Mouse (Mus musculus): Measurements from ENCODE around the gene Cxcr6.

- TF ChIP-seq CTCF (IDR thresholded peaks at IDR 0.05; ENCODE audit: low read depth) (no peak), EP300 (IDR thresholded peaks at IDR 0.05; ENCODE audit: low read depth) (peak; percentile 16)
Observed at GRCm38 (mm10) chr9:123851713-123852448, 45.6 kb downstream of the Cxcr6 start, which contains the start of gene Fyco1.
